Mouse (Mus musculus) embryonic facial prominence, embryonic 10.5 days (tissue): ENCODE measurements around the gene Tmem185b. TPM values are rescaled to one million over a fixed set of nuclear protein-coding genes. Genes with fewer than 3 reads are reported as not detected.

ENCODE experiments used
- DNase-seq: peaks from one replicate; pipeline ENCODE4 v3.0.0-alpha.2; 2017; ENCODE audit warnings: low spot score
- H3K27ac ChIP-seq: fragments of 300-500 bp; sonication (generic); replicated peaks from 2 replicates; pipeline ENCODE4 v1.5.1; 2016; ENCODE audit warnings: mild to moderate bottlenecking
- H3K27me3 ChIP-seq: fragments of 300-500 bp; sonication (generic); replicated peaks from 2 replicates; pipeline ENCODE4 v1.6.1; 2016; ENCODE audit warnings: low read depth, mild to moderate bottlenecking; ENCODE audit not compliant: poor library complexity, severe bottlenecking
- H3K36me3 ChIP-seq: fragments of 300-500 bp; sonication (generic); replicated peaks from 2 replicates; pipeline ENCODE4 v1.6.1; 2016; ENCODE audit warnings: mild to moderate bottlenecking, moderate library complexity
- H3K4me1 ChIP-seq: fragments of 300-500 bp; sonication (generic); 2 replicates; pipeline ENCODE4 v1.6.1; 2016
- H3K4me3 ChIP-seq: fragments of 300-500 bp; sonication (generic); 2 replicates; pipeline ENCODE4 v1.5.1; 2016; ENCODE audit warnings: mild to moderate bottlenecking, moderate library complexity
- H3K9me3 ChIP-seq: fragments of 300-500 bp; sonication (generic); 2 replicates; pipeline ENCODE4 v1.6.1; 2016; ENCODE audit warnings: mild to moderate bottlenecking
- WGBS: fragments of 180-500 bp; shearing (Covaris S2); methylation state at CpG from one replicate; pipeline ENCODE4 v1.1.7; 2016; 5-methylcytosine and 5-hydroxymethylcytosine counted together
- polyA plus RNA-seq: library from polyadenylated mRNA; unstranded; fragments of >200 nt; fragmentation: Nextera tagmentation; extraction: Ambion mirVana; gene quantifications from 2 replicates; pipeline ENCODE4 v1.2.1, GENCODE M21; 2016

Tmem185b gene
- polyA plus RNA-seq, 1 experiment from 2014 or later: 20.7 TPM

- H3K4me1 ChIP-seq: no peaks in the 10 kb centered on the region
- no peaks in the 10 kb centered on the region for H3K27me3 ChIP-seq
- DNase-seq: no peak
- H3K9me3 ChIP-seq: peaks cover 16% of the 10 kb centered on the region; the same call in 1 of the 2 replicates
- WGBS: 92% methylated on average over 6 of the region's 6 CpGs
- peaks cover 32% of the 10 kb centered on the region for H3K36me3 ChIP-seq
- H3K27ac ChIP-seq: no peak overlapping the region
- H3K4me3 ChIP-seq: no peak overlapping the region
These were observed 6.2 kb downstream of the Tmem185b start for GRCm38 (mm10) chr1:119532165-119532564.

- no peak for DNase-seq
- peaks cover 21% of the 10 kb centered on the region for H3K36me3 ChIP-seq
- WGBS: 90% methylated on average over 18 of the region's 18 CpGs
- H3K27ac ChIP-seq: no peak overlapping the region
- peaks cover 10% of the 10 kb centered on the region; the same call in 1 of the 2 replicates for H3K9me3 ChIP-seq
- no peaks in the 10 kb centered on the region for H3K27me3 ChIP-seq
- no peaks in the 10 kb centered on the region for H3K4me1 ChIP-seq
- H3K4me3 ChIP-seq: no peak overlapping the region
These were observed 7.3 kb downstream of the Tmem185b start for GRCm38 (mm10) chr1:119533093-119533805.

- H3K4me3 ChIP-seq: no peak overlapping the region
- DNase-seq: no peak
- no peaks in the 10 kb centered on the region for H3K9me3 ChIP-seq
- no peak overlapping the region for H3K27ac ChIP-seq
- H3K36me3 ChIP-seq: peaks cover 10% of the 10 kb centered on the region
- 90% methylated on average over 5 of the region's 5 CpGs for WGBS
- no peaks in the 10 kb centered on the region for H3K4me1 ChIP-seq
- no peaks in the 10 kb centered on the region for H3K27me3 ChIP-seq
These were observed 8.4 kb downstream of the Tmem185b start for GRCm38 (mm10) chr1:119534341-119534740.

GRCm38 (mm10) chr1:119536122-119536521 is 10.2 kb downstream of the Tmem185b start:
- Histone ChIP-seq H3K27ac (no peak overlapping the region), H3K4me1 (peaks cover 4% of the 10 kb centered on the region; the same call in 1 of the 2 replicates), H3K36me3 (no peaks in the 10 kb centered on the region; the same call in 1 of the 2 replicates), H3K9me3 (no peaks in the 10 kb centered on the region), H3K27me3 (no peaks in the 10 kb centered on the region), H3K4me3 (no peak overlapping the region)
- 87% methylated on average over 2 of the region's 2 CpGs for WGBS
- DNase-seq: no peak

GRCm38 (mm10) chr1:119537651-119538050 is 11.7 kb downstream of the Tmem185b start:
- Histone ChIP-seq H3K9me3 (no peaks in the 10 kb centered on the region), H3K4me1 (peaks cover 8% of the 10 kb centered on the region; the same call in 1 of the 2 replicates), H3K27ac (no peak overlapping the region), H3K27me3 (no peaks in the 10 kb centered on the region), H3K36me3 (peaks cover 6% of the 10 kb centered on the region), H3K4me3 (no peak overlapping the region)
- DNase-seq: no peak
- WGBS: 88% methylated on average over 6 of the region's 6 CpGs

- no peak overlapping the region for H3K27ac ChIP-seq
- no peak for DNase-seq
- no peaks in the 10 kb centered on the region for H3K9me3 ChIP-seq
- peaks cover 8% of the 10 kb centered on the region; the same call in 1 of the 2 replicates for H3K4me1 ChIP-seq
- no peak overlapping the region for H3K4me3 ChIP-seq
- H3K27me3 ChIP-seq: no peaks in the 10 kb centered on the region
- 75% methylated on average over 2 of the region's 2 CpGs for WGBS
- H3K36me3 ChIP-seq: peaks cover 14% of the 10 kb centered on the region
These were observed 13.3 kb downstream of the Tmem185b start for GRCm38 (mm10) chr1:119539252-119539651.

- WGBS: 85% methylated on average over 9 of the region's 9 CpGs
- DNase-seq: no peak
- Histone ChIP-seq H3K4me3 (no peak overlapping the region), H3K36me3 (peaks cover 21% of the 10 kb centered on the region), H3K27ac (no peak overlapping the region), H3K9me3 (no peaks in the 10 kb centered on the region), H3K4me1 (peaks cover 8% of the 10 kb centered on the region; the same call in 1 of the 2 replicates), H3K27me3 (no peaks in the 10 kb centered on the region)
These were observed 15.0 kb downstream of the Tmem185b start for GRCm38 (mm10) chr1:119540836-119541557.

GRCm38 (mm10) chr1:119541570-119541969 is 15.6 kb downstream of the Tmem185b start:
- H3K27me3 ChIP-seq: no peaks in the 10 kb centered on the region
- no peak overlapping the region for H3K27ac ChIP-seq
- H3K4me3 ChIP-seq: no peak overlapping the region
- WGBS: 63% methylated on average over 3 of the region's 3 CpGs
- H3K36me3 ChIP-seq: peaks cover 27% of the 10 kb centered on the region
- H3K4me1 ChIP-seq: peaks cover 8% of the 10 kb centered on the region; the same call in 1 of the 2 replicates
- DNase-seq: peak; percentile 22
- no peaks in the 10 kb centered on the region for H3K9me3 ChIP-seq

- Histone ChIP-seq H3K27me3 (no peaks in the 10 kb centered on the region), H3K27ac (no peak overlapping the region), H3K36me3 (peaks cover 41% of the 10 kb centered on the region), H3K4me3 (no peak overlapping the region), H3K9me3 (no peaks in the 10 kb centered on the region), H3K4me1 (peaks cover 8% of the 10 kb centered on the region; the same call in 1 of the 2 replicates)
- WGBS: 89% methylated on average over 6 of the region's 6 CpGs
- no peak for DNase-seq
These were observed 17.4 kb downstream of the Tmem185b start for GRCm38 (mm10) chr1:119543316-119543715.

- no peaks in the 10 kb centered on the region for H3K27me3 ChIP-seq
- H3K4me1 ChIP-seq: peaks cover 8% of the 10 kb centered on the region; the same call in 1 of the 2 replicates
- WGBS: 91% methylated on average over 5 of the region's 5 CpGs
- peaks cover 49% of the 10 kb centered on the region for H3K36me3 ChIP-seq
- no peak for DNase-seq
- no peaks in the 10 kb centered on the region for H3K9me3 ChIP-seq
- no peak overlapping the region for H3K27ac ChIP-seq
- no peak overlapping the region for H3K4me3 ChIP-seq
These were observed 18.7 kb downstream of the Tmem185b start for GRCm38 (mm10) chr1:119544611-119545155.

GRCm38 (mm10) chr1:119545164-119545563 is 19.2 kb downstream of the Tmem185b start:
- no peak for DNase-seq
- Histone ChIP-seq H3K9me3 (no peaks in the 10 kb centered on the region), H3K27ac (no peak overlapping the region), H3K36me3 (peaks cover 49% of the 10 kb centered on the region), H3K4me1 (peaks cover 8% of the 10 kb centered on the region; the same call in 1 of the 2 replicates), H3K27me3 (no peaks in the 10 kb centered on the region), H3K4me3 (no peak overlapping the region)
- WGBS: 86% methylated on average over 2 of the region's 2 CpGs

- no peaks in the 10 kb centered on the region for H3K9me3 ChIP-seq
- peaks cover 8% of the 10 kb centered on the region; the same call in 1 of the 2 replicates for H3K4me1 ChIP-seq
- H3K4me3 ChIP-seq: no peak overlapping the region
- no peaks in the 10 kb centered on the region for H3K27me3 ChIP-seq
- H3K36me3 ChIP-seq: peaks cover 49% of the 10 kb centered on the region
- no peak for DNase-seq
- no peak overlapping the region for H3K27ac ChIP-seq
- 90% methylated on average over 4 of the region's 4 CpGs for WGBS
These were observed 19.7 kb downstream of the Tmem185b start for GRCm38 (mm10) chr1:119545671-119546070.
